Mouse (Mus musculus) liver, postnatal 0 days (tissue): ENCODE results near the gene Ak4.

Source experiments
- CTCF ChIP-seq: sonication (generic); IDR thresholded peaks from 2 replicates; pipeline ENCODE4 v1.5.1; 2016; ENCODE audit warnings: antibody characterized with exemption, low read depth
- EP300 ChIP-seq: IDR thresholded peaks from 2 replicates; pipeline ENCODE4 v1.6.1; 2016; ENCODE audit warnings: antibody characterized with exemption, low read depth, mild to moderate bottlenecking

- TF ChIP-seq CTCF (no peak), EP300 (no peak)
These were observed 92.9 kb downstream of the Ak4 start for GRCm38 (mm10) chr4:101511768-101512521.
